Mouse (Mus musculus) liver, postnatal 0 days (tissue): ENCODE results near the gene Maea. TPM values are rescaled to one million over a fixed set of nuclear protein-coding genes. Genes with fewer than 3 reads are reported as not detected.

Source experiments
- ATAC-seq: fragments of 200-750 bp; cut with Nextera tagmentation; 2 replicates; pipeline ENCODE4 v1.8.0; 2017; ENCODE audit warnings: mild to moderate bottlenecking, moderate library complexity
- DNase-seq: peaks from one replicate; pipeline ENCODE4 v3.0.0-alpha.2; 2016
- H3K27ac ChIP-seq: fragments of 300-500 bp; sonication (generic); 2 replicates; pipeline ENCODE4 v1.5.1; 2014; ENCODE audit warnings: antibody characterized with exemption, moderate library complexity, mild to moderate bottlenecking, low read depth
- H3K27me3 ChIP-seq: fragments of 300-500 bp; sonication (generic); 2 replicates; pipeline ENCODE4 v1.6.1; 2014; ENCODE audit warnings: low read length, control low read depth, mixed read lengths; ENCODE audit not compliant: insufficient read depth
- H3K36me3 ChIP-seq: fragments of 300-500 bp; sonication (generic); replicated peaks from 2 replicates; pipeline ENCODE4 v1.6.1; 2014; ENCODE audit warnings: mild to moderate bottlenecking, control low read depth, low read length, moderate library complexity, mixed read lengths; ENCODE audit not compliant: insufficient read depth
- H3K4me1 ChIP-seq: fragments of 300-500 bp; sonication (generic); 2 replicates; pipeline ENCODE4 v1.6.1; 2014; ENCODE audit warnings: antibody characterized with exemption, mild to moderate bottlenecking, control low read depth; ENCODE audit not compliant: insufficient read depth
- H3K4me2 ChIP-seq: fragments of 300-500 bp; sonication (generic); 2 replicates; pipeline ENCODE4 v1.6.1; 2014; ENCODE audit warnings: low read depth, mild to moderate bottlenecking, low read length, moderate library complexity, mixed read lengths
- H3K4me3 ChIP-seq: fragments of 300-500 bp; sonication (generic); 2 replicates; pipeline ENCODE4 v1.5.1; 2014; ENCODE audit warnings: low read depth, low read length
- H3K9ac ChIP-seq: fragments of 300-500 bp; sonication (generic); replicated peaks from 2 replicates; pipeline ENCODE4 v1.6.1; 2014; ENCODE audit warnings: mild to moderate bottlenecking, moderate library complexity
- H3K9me3 ChIP-seq: fragments of 300-500 bp; sonication (generic); 2 replicates; pipeline ENCODE4 v1.6.1; 2016; ENCODE audit warnings: mild to moderate bottlenecking, control low read depth, low read length, mixed read lengths
- CTCF ChIP-seq: sonication (generic); IDR thresholded peaks from 2 replicates; pipeline ENCODE4 v1.5.1; 2016; ENCODE audit warnings: antibody characterized with exemption, low read depth
- EP300 ChIP-seq: IDR thresholded peaks from 2 replicates; pipeline ENCODE4 v1.6.1; 2016; ENCODE audit warnings: antibody characterized with exemption, low read depth, mild to moderate bottlenecking
- WGBS: fragments of 180-500 bp; shearing (Covaris S2); extraction: QIAGEN DNeasy Blood & Tissue Kit; methylation state at CpG from one replicate; pipeline ENCODE4 v1.1.7; 2014; ENCODE audit not compliant: insufficient replicate concordance; 5-methylcytosine and 5-hydroxymethylcytosine counted together
- polyA plus RNA-seq: library from polyadenylated mRNA; unstranded; fragments of >200 nt; fragmentation: Nextera tagmentation; extraction: Ambion mirVana; gene quantifications from 2 replicates; pipeline ENCODE4 v1.2.1, GENCODE M21; 2015

The Maea gene
- polyA plus RNA-seq, 1 experiment from 2014 or later: 41.5 TPM

- no peak overlapping the region for H3K9ac ChIP-seq
- H3K36me3 ChIP-seq: no peaks in the 10 kb centered on the region
Observed at GRCm38 (mm10) chr5:33420313-33420712, 85.0 kb downstream of the Maea start.

More at GRCm38 (mm10) chr5:33420313-33420712, 85.0 kb downstream of the Maea start:
- H3K4me2 ChIP-seq: no peak overlapping the region
- WGBS: 47% methylated on average over 3 of the region's 3 CpGs
- H3K27ac ChIP-seq: no peak overlapping the region
- no peak overlapping the region for H3K4me3 ChIP-seq
- no peak for DNase-seq
- H3K4me1 ChIP-seq: no peaks in the 10 kb centered on the region
- TF ChIP-seq CTCF (no peak), EP300 (no peak)
- no peaks in the 10 kb centered on the region for H3K9me3 ChIP-seq
- no peaks in the 10 kb centered on the region for H3K27me3 ChIP-seq
- ATAC-seq: no peak

Other genes with a start within 250 kb of the Maea start
- gene Slc5a1, start 231.3 kb upstream of the Maea start, polyA plus RNA-seq: 0.08 TPM in 1 of 2 replicates, not detected in the other
- gene Spon2, start 117.1 kb upstream of the Maea start, polyA plus RNA-seq: 12.6 and 19.7 TPM in 2 replicates
- 91.1 and 93.8 TPM in 2 replicates for gene Ctbp1, start 60.5 kb upstream of the Maea start, polyA plus RNA-seq
- gene Uvssa, start 43.0 kb downstream of the Maea start, polyA plus RNA-seq: 2.5 and 3.1 TPM in 2 replicates
- not detected in 2 replicates for gene Nkx1-1, start 98.5 kb downstream of the Maea start, polyA plus RNA-seq